Mouse (Mus musculus): ENCODE results near the gene Rae1.

The Rae1 gene

GRCm38 (mm10) chr2:172999630-173000284 lies at the start of gene Rae1:
Gene Rae1, plus strand, starts transcription at chr2:173000117.
- DNase-seq: peak; percentile 99

- DNase-seq: no peak
Measured at GRCm38 (mm10) chr2:172950119-172950676, 49.7 kb upstream of the Rae1 start.

GRCm38 (mm10) chr2:172950722-172951121 lies 49.2 kb upstream of the Rae1 start:
- no peak for DNase-seq

- no peak for DNase-seq
Measured at GRCm38 (mm10) chr2:172951976-172952375, 47.9 kb upstream of the Rae1 start.

- DNase-seq: no peak
Measured at GRCm38 (mm10) chr2:172958579-172958978, 41.3 kb upstream of the Rae1 start.

- DNase-seq: no peak
Measured at GRCm38 (mm10) chr2:172959006-172959768, 40.7 kb upstream of the Rae1 start.

- DNase-seq: no peak
Measured at GRCm38 (mm10) chr2:172960350-172960749, 39.6 kb upstream of the Rae1 start.

- DNase-seq: no peak
Measured at GRCm38 (mm10) chr2:172961211-172961610, 38.7 kb upstream of the Rae1 start.

- DNase-seq: no peak
Measured at GRCm38 (mm10) chr2:172965249-172965648, 34.7 kb upstream of the Rae1 start.

- peak; percentile 37 for DNase-seq
Measured at GRCm38 (mm10) chr2:172966480-172966879, 33.4 kb upstream of the Rae1 start.

- DNase-seq: no peak
Measured at GRCm38 (mm10) chr2:172971865-172972264, 28.1 kb upstream of the Rae1 start.

- DNase-seq: no peak
Measured at GRCm38 (mm10) chr2:172973806-172974565, 25.9 kb upstream of the Rae1 start.

- DNase-seq: no peak
Measured at GRCm38 (mm10) chr2:172974701-172975100, 25.2 kb upstream of the Rae1 start.

- DNase-seq: no peak
Measured at GRCm38 (mm10) chr2:172975159-172975558, 24.8 kb upstream of the Rae1 start.

GRCm38 (mm10) chr2:172976661-172977238 lies 23.2 kb upstream of the Rae1 start:
- DNase-seq: peak; percentile 84

GRCm38 (mm10) chr2:172977409-172978130 lies 22.3 kb upstream of the Rae1 start, which contains the start of gene Spo11:
Gene Spo11, plus strand, starts transcription at chr2:172977700.
- DNase-seq: peak; percentile 96

- DNase-seq: peak; percentile 55
Measured at GRCm38 (mm10) chr2:172978131-172978633, 21.7 kb upstream of the Rae1 start.

GRCm38 (mm10) chr2:172979666-172980345 lies 20.1 kb upstream of the Rae1 start:
- DNase-seq: peak; percentile 26

- peak; percentile 55 for DNase-seq
Measured at GRCm38 (mm10) chr2:172982776-172983561, 16.9 kb upstream of the Rae1 start.

- DNase-seq: no peak
Measured at GRCm38 (mm10) chr2:172990161-172990560, 9.8 kb upstream of the Rae1 start.
